Mouse (Mus musculus): ENCODE results near the gene Bysl.

DNA sequence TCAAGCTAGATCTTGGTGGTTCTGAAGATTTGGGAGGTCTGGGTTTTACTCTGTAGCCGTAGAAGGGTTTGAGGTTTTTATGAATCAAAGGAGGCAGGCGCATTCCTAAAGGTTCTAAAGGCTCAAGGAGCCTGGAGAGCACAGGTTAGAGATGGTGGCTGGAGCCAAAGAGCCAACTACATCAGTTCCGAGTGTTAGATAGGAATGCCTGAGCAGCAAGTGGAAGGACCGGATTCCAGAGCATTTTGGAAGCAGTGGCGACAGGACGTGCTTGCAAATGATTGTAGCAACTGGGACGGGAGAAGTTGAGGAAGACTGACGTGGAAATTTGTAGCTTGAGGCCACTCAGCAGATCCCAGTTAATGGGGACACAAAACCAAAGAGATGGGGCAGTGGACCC is 37.3 kb downstream of the Bysl start:
- TF ChIP-seq GATA1 (IDR thresholded peaks at IDR 0.05; ENCODE audit: borderline replicate concordance, low read length) (no peak), CTCF (IDR thresholded peaks at IDR 0.05; ENCODE audit: low read depth, low read length) (no peak), GATA2 (IDR thresholded peaks at IDR 0.05; ENCODE audit: borderline replicate concordance, low read depth, low read length) (no peak), POLR2AphosphoS5 (IDR thresholded peaks at IDR 0.05; ENCODE audit: insufficient replicate concordance, low read depth, low read length) (no peak)
